ENCODE assay signal across 13 mouse cellular contexts in genomic region chr17:30116226-30116625, GRCm38 (mm10).
DNase-seq lines count a peak whose midpoint lies in the region; ATAC-seq lines count a peak whose summit lies in the region.
"Had no signal": no experiment of that assay in that cellular context is flagged by ENCODE, and none has a peak within 500 bp of the region (broad histone marks: within the 10 kb centered on the region; RNA-seq: fewer than 3 reads in every experiment).

No protein-coding gene starts in this region.

- peaks cover 11% of the 10 kb centered on the region for H3K36me3 ChIP-seq in heart, embryonic 13.5 days
- H3K36me3 ChIP-seq in heart, embryonic 10.5 days, result peaks cover 7% of the 10 kb centered on the region
- no peaks in the 10 kb centered on the region for H3K36me3 ChIP-seq in neural tube, embryonic 13.5 days
- no peaks in the 10 kb centered on the region for H3K36me3 ChIP-seq in neural tube, embryonic 15.5 days

- H3K4me2 ChIP-seq in heart, embryonic 13.5 days, result no peak overlapping the region
- no peak overlapping the region for H3K4me2 ChIP-seq in neural tube, embryonic 13.5 days
- no peak overlapping the region for H3K4me2 ChIP-seq in neural tube, embryonic 15.5 days
- H3K4me2 ChIP-seq: limb, embryonic 13.5 days; lung, embryonic 15.5 days had no signal

- no peak for DNase-seq in heart, embryonic 10.5 days (ENCODE audit: low spot score)
- DNase-seq in neural tube, embryonic 10.5 days (ENCODE audit: extremely low spot score, low spot score), result no peak
- DNase-seq in frontal cortex, adult 2 months (ENCODE audit: extremely low spot score in 1 of 2, low spot score in 1 of 2), result peak; percentile 36 to 37
- DNase-seq in testis, postnatal 10 days (ENCODE audit: low spot score), result no peak
- DNase-seq in lung, postnatal 14 days, result no peak
- DNase-seq: heart, postnatal 4 days; kidney, postnatal 10 days; retina, postnatal 1 day had no signal

- no peak overlapping the region for H3K9ac ChIP-seq in heart, embryonic 13.5 days
- no peak overlapping the region for H3K9ac ChIP-seq in neural tube, embryonic 13.5 days
- H3K9ac ChIP-seq in neural tube, embryonic 15.5 days (replicated peaks), result no peak overlapping the region
- H3K9ac ChIP-seq: limb, embryonic 13.5 days; lung, embryonic 15.5 days had no signal

- H3K4me3 ChIP-seq in heart, embryonic 13.5 days, result no peak overlapping the region
- H3K4me3 ChIP-seq in heart, embryonic 10.5 days, result no peak overlapping the region
- H3K4me3 ChIP-seq in neural tube, embryonic 13.5 days, result no peak overlapping the region
- H3K4me3 ChIP-seq in neural tube, embryonic 15.5 days (replicated peaks), result no peak overlapping the region
- H3K4me3 ChIP-seq: limb, embryonic 13.5 days; lung, embryonic 15.5 days had no signal

- 83% methylated on average over 5 of the region's 5 CpGs for WGBS in heart, embryonic 13.5 days
- 84% methylated on average over 5 of the region's 5 CpGs for WGBS in heart, embryonic 10.5 days
- WGBS in neural tube, embryonic 13.5 days, result 61% methylated on average over 5 of the region's 5 CpGs
- 59% methylated on average over 5 of the region's 5 CpGs for WGBS in neural tube, embryonic 15.5 days

- no peak for ATAC-seq in heart, embryonic 13.5 days (ENCODE audit: extremely low read depth, insufficient number of reproducible peaks, low FRiP score, low TSS enrichment)
- ATAC-seq in neural tube, embryonic 13.5 days (ENCODE audit: low read depth), result no peak
- peak; percentile 28; the same call in 1 of the 2 replicates for ATAC-seq in neural tube, embryonic 15.5 days (ENCODE audit: low FRiP score)

- peaks cover 68% of the 10 kb centered on the region for H3K4me1 ChIP-seq in heart, embryonic 13.5 days
- peaks cover 41% of the 10 kb centered on the region for H3K4me1 ChIP-seq in heart, embryonic 10.5 days
- peaks cover 54% of the 10 kb centered on the region for H3K4me1 ChIP-seq in neural tube, embryonic 13.5 days (replicated peaks)
- peaks cover 27% of the 10 kb centered on the region for H3K4me1 ChIP-seq in neural tube, embryonic 15.5 days

- H3K27me3 ChIP-seq in heart, embryonic 13.5 days (replicated peaks), result no peaks in the 10 kb centered on the region
- H3K27me3 ChIP-seq in heart, embryonic 10.5 days (ENCODE audit: insufficient read depth, poor library complexity, severe bottlenecking), result no peaks in the 10 kb centered on the region
- H3K27me3 ChIP-seq in neural tube, embryonic 13.5 days, result no peaks in the 10 kb centered on the region
- no peaks in the 10 kb centered on the region for H3K27me3 ChIP-seq in neural tube, embryonic 15.5 days (replicated peaks)
- H3K27me3 ChIP-seq: limb, embryonic 13.5 days; lung, embryonic 15.5 days had no signal

- H3K27ac ChIP-seq in heart, embryonic 13.5 days (replicated peaks), result peak overlapping the region; percentile 33; the same call in 1 of the 2 replicates
- no peak overlapping the region for H3K27ac ChIP-seq in heart, embryonic 10.5 days
- peak overlapping the region; percentile 71; the same call in 1 of the 2 replicates for H3K27ac ChIP-seq in neural tube, embryonic 13.5 days (replicated peaks)
- 0 out of 2 replicates have a peak overlapping the region, but pooled peaks have one; percentile 33 for H3K27ac ChIP-seq in neural tube, embryonic 15.5 days (replicated peaks)
- H3K27ac ChIP-seq: limb, embryonic 13.5 days; lung, embryonic 15.5 days had no signal

- H3K9me3 ChIP-seq in heart, embryonic 13.5 days, result no peaks in the 10 kb centered on the region
- no peaks in the 10 kb centered on the region for H3K9me3 ChIP-seq in heart, embryonic 10.5 days
- H3K9me3 ChIP-seq in neural tube, embryonic 13.5 days, result no peaks in the 10 kb centered on the region
- no peaks in the 10 kb centered on the region for H3K9me3 ChIP-seq in neural tube, embryonic 15.5 days (replicated peaks)
- H3K9me3 ChIP-seq: limb, embryonic 13.5 days; lung, embryonic 15.5 days had no signal

Comparison
In these comparisons a context has a peak if more than half of its experiments do, and no peak if none do; other contexts are left out.
1. DNase-seq: peak in frontal cortex, adult 2 months (2 of 2); none in heart, embryonic 10.5 days (single experiment), neural tube, embryonic 10.5 days (single experiment), testis, postnatal 10 days (single experiment) and lung, postnatal 14 days (single experiment).